Mouse (Mus musculus) left cerebral cortex, postnatal 25 days (tissue): Measurements from ENCODE around the gene Inhbe. TPM values are rescaled to one million over a fixed set of nuclear protein-coding genes. Genes with fewer than 3 reads are reported as not detected.

Source experiments
- DNase-seq, 2 experiments: peaks; one replicate each; pipeline ENCODE4 v3.0.0; 2022; ENCODE audit warnings: low spot score in 2 of 2, mixed read lengths in 1 of 2
- intact Hi-C: fragments of 180-260 bp; cut with DNase I; formaldehyde crosslinking; loops from one replicate; pipeline ENCODE4 v1.15.1; 2025
- total RNA-seq, 2 experiments: library from RNA; stranded (reverse); gene quantifications; 2 replicates each; pipeline ENCODE4 v1.2.3; 2021

Inhbe gene
- total RNA-seq, result under 1 TPM; 0.11 to 0.18 TPM

GRCm38 (mm10) chr10:127353909-127354895 is at the start of gene Inhbe:
TSS of gene Inhbe (minus strand) at chr10:127354411.
- intact Hi-C loops, result loop anchor here (1.0 to 5.0 kb wide), 3 partner anchors 27 to 128 kb away; partner anchors contain the start of gene R3hdm2
- peak; percentile 71 to 97 for DNase-seq

- no peak for DNase-seq
- intact Hi-C loops, result no loop called here
Observed at GRCm38 (mm10) chr10:127391774-127392173, 37.6 kb upstream of the Inhbe start.

- intact Hi-C loops, result loop anchor here (2.0 kb wide), 1 partner anchor 27 kb away; the partner anchor contains the start of gene Inhbe
- DNase-seq, result no peak
Observed at GRCm38 (mm10) chr10:127381743-127382134, 27.5 kb upstream of the Inhbe start.

GRCm38 (mm10) chr10:127380767-127381742 is 26.8 kb upstream of the Inhbe start:
- intact Hi-C loops, result loop anchor here (2.0 kb wide), 1 partner anchor 26 kb away; the partner anchor contains the start of gene Inhbe

GRCm38 (mm10) chr10:127380251-127380691 is 26.1 kb upstream of the Inhbe start, which contains the start of gene R3hdm2:
TSS of gene R3hdm2 (plus strand) at chr10:127380327.
- intact Hi-C loops, result loop anchor here (2.0 kb wide), 1 partner anchor 25 kb away; the partner anchor contains the start of gene Inhbe
- peak; percentile 93 for DNase-seq

More at GRCm38 (mm10) chr10:127380767-127381742, 26.8 kb upstream of the Inhbe start:
- DNase-seq, result peak; percentile 25 to 27

- no peak for DNase-seq
- intact Hi-C loops, result loop anchor here (2.0 kb wide), 1 partner anchor 25 kb away; the partner anchor contains the start of gene Inhbe
Observed at GRCm38 (mm10) chr10:127379654-127380053, 25.4 kb upstream of the Inhbe start.

GRCm38 (mm10) chr10:127377700-127378099 is 23.5 kb upstream of the Inhbe start:
- intact Hi-C loops, result no loop called here

GRCm38 (mm10) chr10:127371023-127371422 is 16.8 kb upstream of the Inhbe start:
- intact Hi-C loops, result no loop called here

More at GRCm38 (mm10) chr10:127377700-127378099, 23.5 kb upstream of the Inhbe start:
- no peak for DNase-seq

GRCm38 (mm10) chr10:127369834-127370820 is 15.9 kb upstream of the Inhbe start, which contains the start of gene Inhbc:
TSS of gene Inhbc (minus strand) at chr10:127370431.
- intact Hi-C loops, result no loop called here
- DNase-seq, result no peak

More at GRCm38 (mm10) chr10:127371023-127371422, 16.8 kb upstream of the Inhbe start:
- no peak for DNase-seq

- intact Hi-C loops, result no loop called here
- no peak for DNase-seq
Observed at GRCm38 (mm10) chr10:127368273-127368672, 14.1 kb upstream of the Inhbe start.

- intact Hi-C loops, result no loop called here
- no peak for DNase-seq
Observed at GRCm38 (mm10) chr10:127367116-127367515, 12.9 kb upstream of the Inhbe start.

- intact Hi-C loops, result no loop called here
- DNase-seq, result no peak
Observed at GRCm38 (mm10) chr10:127360714-127361113, 6.5 kb upstream of the Inhbe start.

- intact Hi-C loops, result loop anchor here (2.0 kb wide), 1 partner anchor 25 kb away; the partner anchor contains the start of gene R3hdm2
- no peak for DNase-seq
Observed at GRCm38 (mm10) chr10:127355336-127355735, 1.1 kb upstream of the Inhbe start.

- no peak for DNase-seq
- intact Hi-C loops, result loop anchor here (5.0 kb wide), 1 partner anchor 130 kb away; no protein-coding TSS in a partner anchor
Observed at GRCm38 (mm10) chr10:127352766-127353165, 1.4 kb downstream of the Inhbe start.

GRCm38 (mm10) chr10:127352187-127352586 is 2.0 kb downstream of the Inhbe start:
- DNase-seq, result no peak
- intact Hi-C loops, result loop anchor here (5.0 kb wide), 1 partner anchor 130 kb away; no protein-coding TSS in a partner anchor

GRCm38 (mm10) chr10:127351719-127352118 is 2.5 kb downstream of the Inhbe start:
- DNase-seq, result no peak
- intact Hi-C loops, result loop anchor here (5.0 kb wide), 1 partner anchor 131 kb away; no protein-coding TSS in a partner anchor

- no peak for DNase-seq
- intact Hi-C loops, result loop anchor here (5.0 kb wide), 1 partner anchor 131 kb away; no protein-coding TSS in a partner anchor
Observed at GRCm38 (mm10) chr10:127351285-127351595, 3.0 kb downstream of the Inhbe start.
